Mouse (Mus musculus): ENCODE data around the gene Large1.
A peak's percentile ranks its signal among the peaks of the same experiment; 100 is the strongest.
"Not testable (repeated sequence)": the region's sequence is repeated elsewhere in the genome, so short reads cannot be mapped to it uniquely, and the experiment has no call there.

Large1 gene

GRCm38 (mm10) chr8:73353108-73353793 is at the start of gene Large1:
Gene Large1, minus strand, starts transcription at chr8:73353540.
- peak; percentile 98 for DNase-seq (ENCODE audit: low spot score)

GRCm38 (mm10) chr8:73400343-73400742 is 47.0 kb upstream of the Large1 start:
- DNase-seq (ENCODE audit: low spot score): no peak

GRCm38 (mm10) chr8:73373001-73373400 is 19.7 kb upstream of the Large1 start:
- not testable (repeated sequence) for DNase-seq (ENCODE audit: low spot score)

GRCm38 (mm10) chr8:73355979-73356378 is 2.6 kb upstream of the Large1 start:
- peak; percentile 64 for DNase-seq (ENCODE audit: low spot score)

GRCm38 (mm10) chr8:73354201-73354881 is 1.0 kb upstream of the Large1 start:
- DNase-seq (ENCODE audit: low spot score): peak; percentile 65

- no peak for DNase-seq (ENCODE audit: low spot score)
Observed at GRCm38 (mm10) chr8:73353794-73354179, 447 bp upstream of the Large1 start.

- DNase-seq (ENCODE audit: low spot score): peak; percentile 62
Observed at GRCm38 (mm10) chr8:73352301-73353107, 836 bp downstream of the Large1 start.

GRCm38 (mm10) chr8:73350366-73350765 is 3.0 kb downstream of the Large1 start:
- DNase-seq (ENCODE audit: low spot score): no peak

- no peak for DNase-seq (ENCODE audit: low spot score)
Observed at GRCm38 (mm10) chr8:73342761-73343395, 10.5 kb downstream of the Large1 start.

- DNase-seq (ENCODE audit: low spot score): no peak
Observed at GRCm38 (mm10) chr8:73336845-73337244, 16.5 kb downstream of the Large1 start.

GRCm38 (mm10) chr8:73329131-73329530 is 24.2 kb downstream of the Large1 start:
- no peak for DNase-seq (ENCODE audit: low spot score)

- DNase-seq (ENCODE audit: low spot score): no peak
Observed at GRCm38 (mm10) chr8:73328056-73328455, 25.3 kb downstream of the Large1 start.

GRCm38 (mm10) chr8:73324667-73325066 is 28.7 kb downstream of the Large1 start:
- DNase-seq (ENCODE audit: low spot score): no peak

- no peak for DNase-seq (ENCODE audit: low spot score)
Observed at GRCm38 (mm10) chr8:73323591-73323990, 29.7 kb downstream of the Large1 start.

- DNase-seq (ENCODE audit: low spot score): not testable (repeated sequence)
Observed at GRCm38 (mm10) chr8:73319500-73319899, 33.8 kb downstream of the Large1 start.

- DNase-seq (ENCODE audit: low spot score): no peak
Observed at GRCm38 (mm10) chr8:73313911-73314310, 39.4 kb downstream of the Large1 start.

GRCm38 (mm10) chr8:73312714-73313607 is 40.4 kb downstream of the Large1 start:
- DNase-seq (ENCODE audit: low spot score): no peak

GRCm38 (mm10) chr8:73310471-73310870 is 42.9 kb downstream of the Large1 start:
- DNase-seq (ENCODE audit: low spot score): no peak

- no peak for DNase-seq (ENCODE audit: low spot score)
Observed at GRCm38 (mm10) chr8:73310036-73310435, 43.3 kb downstream of the Large1 start.

GRCm38 (mm10) chr8:73303907-73304306 is 49.4 kb downstream of the Large1 start:
- no peak for DNase-seq (ENCODE audit: low spot score)

GRCm38 (mm10) chr8:73302947-73303346 is 50.4 kb downstream of the Large1 start:
- no peak for DNase-seq (ENCODE audit: low spot score)
